Mouse (Mus musculus): Measurements from ENCODE around the gene Stk33.

Gene Stk33

GRCm38 (mm10) chr7:109239346-109239745 is 199.5 kb downstream of the Stk33 start:
- no peak for DNase-seq (ENCODE audit: low spot score)

GRCm38 (mm10) chr7:109238724-109239123 is 200.2 kb downstream of the Stk33 start:
- DNase-seq (ENCODE audit: low spot score), result no peak

GRCm38 (mm10) chr7:109234882-109235640 is 203.8 kb downstream of the Stk33 start:
- DNase-seq (ENCODE audit: low spot score), result no peak

GRCm38 (mm10) chr7:109234476-109234875 is 204.4 kb downstream of the Stk33 start:
- DNase-seq (ENCODE audit: low spot score), result no peak

- no peak for DNase-seq (ENCODE audit: low spot score)
These were observed 207.0 kb downstream of the Stk33 start for GRCm38 (mm10) chr7:109231881-109232321.

- no peak for DNase-seq (ENCODE audit: low spot score)
These were observed 207.6 kb downstream of the Stk33 start for GRCm38 (mm10) chr7:109231307-109231706.

- DNase-seq (ENCODE audit: low spot score), result no peak
These were observed 208.1 kb downstream of the Stk33 start for GRCm38 (mm10) chr7:109230806-109231205.

Measured in urinary bladder, postnatal 10 days (tissue).